Mouse (Mus musculus) CD4-positive helper T cell, adult 2 months (primary cell): Measurements from ENCODE around the gene Cplx3.

Experiments used
- DNase-seq: peaks from one replicate; pipeline ENCODE4 v3.0.0-alpha.2; 2012; ENCODE audit warnings: low read depth, missing footprints, low spot score

Cplx3 gene

DNA sequence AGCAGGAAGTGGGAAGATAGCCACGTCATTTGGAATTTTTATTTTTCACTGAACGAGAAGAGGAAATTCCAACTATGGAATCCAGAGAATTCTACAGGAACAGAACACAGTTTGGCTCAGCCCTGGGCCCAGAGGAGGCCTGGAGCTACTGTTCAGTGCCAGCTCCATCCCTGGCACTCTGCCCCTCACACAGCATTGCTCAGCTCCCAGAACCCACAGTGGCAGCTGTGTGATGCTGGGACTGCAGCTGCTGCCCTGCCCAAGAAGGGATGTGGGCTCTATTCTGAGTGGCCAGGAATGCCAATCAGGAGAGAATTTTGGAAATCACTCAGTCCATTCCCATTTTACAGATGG is 4.8 kb downstream of the Cplx3 start:
- DNase-seq, result no peak

DNA sequence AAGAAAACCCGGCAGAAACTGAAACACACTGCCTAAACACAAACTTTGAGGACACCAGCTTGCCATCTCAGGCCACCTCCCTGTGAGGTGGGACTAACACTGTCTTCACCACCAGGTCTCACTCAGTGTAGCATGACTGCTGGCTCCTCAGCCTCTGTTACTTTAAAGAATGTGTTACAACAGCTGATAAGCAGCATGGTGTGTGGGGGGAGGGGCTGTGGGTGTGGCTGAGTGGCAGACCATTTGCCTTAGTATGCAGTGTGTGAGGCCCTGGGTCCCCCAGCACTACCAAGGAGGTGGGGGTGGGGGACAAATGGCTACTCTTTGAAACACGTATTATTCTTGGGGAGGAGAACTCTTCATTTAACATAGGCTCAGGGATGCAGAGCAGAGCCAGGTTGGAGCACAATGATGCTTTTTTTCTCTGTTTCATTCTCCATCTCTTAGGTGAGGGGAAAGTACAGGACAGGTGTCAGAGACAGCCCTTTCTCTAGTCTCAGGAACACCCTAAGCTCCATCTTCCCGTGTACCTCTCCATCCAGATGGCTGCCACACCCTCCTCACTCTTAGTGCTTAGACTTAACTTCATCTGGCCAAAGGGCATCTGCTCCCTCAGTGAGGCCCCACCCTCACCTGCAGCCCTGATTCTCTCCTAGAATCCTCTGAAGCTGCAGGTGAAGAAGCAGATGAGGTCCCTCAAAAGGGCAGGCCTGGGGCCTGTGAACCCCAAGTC is 5.3 kb downstream of the Cplx3 start:
- no peak for DNase-seq

DNA sequence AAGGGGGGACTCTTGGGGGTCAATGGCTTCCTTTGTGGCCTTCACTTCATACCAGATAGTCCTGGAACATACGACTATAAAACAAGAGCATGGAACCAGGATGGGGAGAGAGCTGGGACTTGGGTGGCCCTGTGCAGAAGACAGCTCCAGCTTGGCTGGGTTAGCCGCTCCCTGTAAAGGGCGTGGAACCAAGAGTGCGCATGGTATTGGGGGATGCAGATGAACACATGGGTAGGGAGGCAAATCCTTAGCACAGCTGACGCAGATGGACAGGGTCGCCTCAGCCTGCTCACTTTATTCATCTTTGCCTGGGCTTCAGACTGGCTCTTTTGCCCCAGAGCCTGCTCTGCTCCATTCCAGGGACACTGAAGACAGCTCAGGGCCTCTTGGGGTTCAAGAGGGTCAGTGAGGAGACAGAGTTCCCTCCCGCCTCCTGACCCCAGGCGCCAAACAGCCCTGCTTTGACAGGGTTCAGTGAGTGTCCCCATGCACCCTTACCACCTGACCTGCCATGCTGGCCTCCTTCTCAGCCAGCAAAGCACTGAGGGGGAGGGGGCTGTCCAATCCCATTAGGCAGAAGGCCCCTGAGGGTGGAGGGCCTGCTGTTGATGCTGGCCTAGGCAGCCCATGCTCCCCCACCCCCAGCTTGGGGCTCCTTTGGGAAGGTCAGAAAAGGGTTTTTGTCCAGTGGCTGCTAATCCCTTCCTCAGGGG is 7.1 kb downstream of the Cplx3 start:
- DNase-seq, result no peak

DNA sequence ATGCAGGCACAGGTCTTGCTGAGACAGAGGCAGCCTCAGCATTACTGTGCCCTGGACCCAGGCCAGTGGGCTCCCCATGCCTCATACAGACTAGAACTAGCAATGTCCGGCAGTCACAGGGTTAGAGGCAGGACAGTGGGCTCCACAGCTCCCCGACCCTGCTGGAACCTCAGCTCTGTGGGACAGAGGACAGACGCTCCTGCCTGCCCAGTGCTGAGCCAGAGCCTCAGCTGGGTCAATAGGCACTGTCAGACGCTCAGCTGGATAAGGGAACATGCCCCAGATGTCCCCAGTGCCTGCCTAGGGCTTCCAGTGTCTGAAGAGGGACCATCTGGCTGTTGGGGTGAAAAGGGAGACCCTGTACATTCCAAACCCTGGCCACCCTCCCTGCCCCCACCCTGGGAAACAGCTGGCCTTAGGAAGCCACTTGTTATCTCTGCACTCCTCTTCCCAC is 8.1 kb downstream of the Cplx3 start:
- no peak for DNase-seq

DNA sequence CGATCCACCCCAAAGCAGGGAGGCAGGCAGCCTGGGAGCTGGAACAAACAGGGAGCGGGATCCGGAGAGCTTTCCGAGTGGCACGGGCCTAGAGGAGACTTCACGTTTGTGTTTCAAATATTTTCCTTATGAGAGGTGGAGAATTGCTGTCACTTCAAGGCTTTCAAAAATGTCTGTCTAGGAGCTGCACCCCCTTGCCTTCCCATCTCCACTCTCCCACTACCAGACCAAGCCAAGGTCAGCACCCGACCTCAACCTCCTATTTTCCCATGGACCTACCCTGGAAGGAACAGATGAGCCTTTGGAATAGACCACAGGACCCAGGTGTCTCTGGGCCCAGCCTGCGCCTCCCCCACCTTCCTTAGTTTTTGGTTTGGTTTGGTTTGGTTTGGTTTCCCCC is 8.8 kb downstream of the Cplx3 start:
- no peak for DNase-seq

DNA sequence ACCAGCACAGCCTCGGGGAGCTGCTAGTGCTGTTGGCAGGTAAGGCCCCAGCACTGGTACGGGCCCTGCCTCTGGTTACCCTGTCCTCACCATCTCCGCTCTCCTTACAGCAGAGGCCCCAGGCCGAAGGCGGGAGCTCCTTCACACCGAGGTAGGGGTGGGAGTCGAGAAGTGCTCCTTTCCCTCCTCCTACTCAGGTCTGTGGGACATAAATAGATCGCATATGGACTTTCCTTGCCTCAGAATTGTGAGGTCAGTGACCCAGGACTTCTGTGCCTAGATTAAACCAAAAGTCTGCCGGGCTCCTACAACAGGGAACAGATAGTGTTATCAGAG is 11.9 kb downstream of the Cplx3 start:
- DNase-seq, result no peak

DNA sequence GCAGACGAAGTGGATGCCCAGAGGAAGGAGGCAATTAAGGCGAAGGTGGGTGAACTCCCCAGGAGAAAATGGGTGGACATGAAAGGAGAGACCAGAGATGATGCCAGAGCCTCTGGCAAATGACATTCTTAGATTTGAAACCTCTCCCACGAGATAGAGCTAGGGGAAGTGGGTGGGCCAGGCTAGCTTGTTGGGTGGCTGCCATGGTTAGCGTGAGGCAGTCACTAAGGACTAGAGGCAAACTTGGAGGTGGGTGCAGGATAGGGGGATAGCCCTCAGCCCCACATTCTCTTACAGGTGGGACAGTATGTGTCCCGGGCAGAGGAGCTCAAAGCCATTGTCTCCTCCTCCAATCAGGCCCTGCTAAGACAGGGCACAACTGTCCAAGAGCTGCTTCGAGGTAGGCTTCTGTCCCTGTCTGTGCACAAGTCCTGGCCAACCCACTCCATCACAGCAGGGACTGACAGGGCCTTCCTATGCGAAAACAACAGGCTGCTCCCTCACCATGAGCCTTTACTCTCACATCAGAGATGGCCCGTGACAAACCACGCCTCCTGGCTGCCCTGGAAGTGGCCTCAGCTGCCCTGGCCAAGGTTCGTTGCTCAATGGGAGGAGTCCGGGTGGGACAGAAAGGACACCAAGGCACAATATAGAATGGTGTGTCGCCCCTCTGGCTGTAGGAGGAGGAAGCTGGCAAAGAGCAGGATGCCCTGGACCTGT is 12.5 kb downstream of the Cplx3 start:
- DNase-seq, result no peak

DNA sequence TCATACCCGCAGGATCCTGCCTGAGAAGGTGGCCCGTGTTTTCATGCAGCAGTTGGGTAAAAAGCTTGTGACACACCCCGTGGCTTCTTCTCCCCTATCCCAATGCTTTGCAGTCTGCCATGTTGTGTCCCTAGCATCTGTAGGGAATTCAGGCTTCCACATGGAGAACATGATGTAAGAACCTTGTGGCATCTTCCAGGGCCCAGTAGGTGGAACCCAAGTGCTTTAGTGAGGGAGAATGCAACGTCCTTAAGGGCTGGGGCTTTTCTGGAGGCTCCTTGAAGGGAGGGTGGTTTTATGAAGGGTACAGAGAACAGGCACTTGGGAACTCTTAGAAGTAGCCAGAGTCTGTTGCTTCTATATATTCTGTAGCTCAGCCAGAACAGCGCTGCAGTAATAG is 15.4 kb downstream of the Cplx3 start:
- DNase-seq, result no peak

DNA sequence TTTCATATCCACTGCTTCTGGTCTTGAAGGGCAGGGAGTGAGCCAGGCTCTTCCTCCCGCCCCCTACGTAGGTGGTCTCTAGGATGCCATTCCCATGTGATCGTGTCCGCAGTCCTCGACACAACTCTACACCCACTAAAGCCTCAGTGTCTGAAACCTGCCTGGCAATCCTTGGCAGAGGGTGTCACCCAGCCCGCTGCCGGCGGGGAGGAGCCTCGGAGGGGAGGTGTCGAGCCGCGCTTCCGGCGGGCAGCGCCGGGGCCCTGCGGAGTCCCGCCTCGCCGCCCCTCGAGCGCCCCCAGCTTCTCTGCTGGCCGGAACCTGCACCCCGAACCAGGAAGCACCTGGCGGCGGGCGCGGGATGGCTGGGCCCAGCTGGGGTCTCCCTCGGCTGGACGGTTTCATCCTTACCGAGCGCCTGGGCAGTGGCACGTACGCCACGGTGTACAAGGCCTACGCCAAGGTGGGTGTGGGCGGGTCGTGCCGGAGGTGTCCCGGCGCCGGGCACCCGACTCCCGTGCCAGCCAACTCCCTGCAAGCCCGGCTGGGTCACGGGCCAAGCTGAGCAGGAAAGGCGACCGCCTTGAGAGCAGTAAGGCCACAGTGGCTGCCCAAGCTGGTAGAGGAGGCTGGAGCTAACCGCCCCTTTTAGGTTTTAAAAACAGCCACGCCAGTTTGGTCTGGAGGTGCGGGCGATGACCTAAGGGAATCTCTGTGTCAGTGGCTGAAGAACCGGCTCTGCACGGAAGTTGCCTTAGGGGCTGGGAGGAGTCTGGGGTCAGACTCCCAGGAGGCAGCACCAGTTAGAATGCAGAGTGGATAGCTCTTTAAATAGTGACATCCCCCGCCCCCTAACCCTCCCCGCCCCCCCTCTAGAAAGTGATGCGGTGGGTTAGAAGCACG is 16.6 kb downstream of the Cplx3 start, which contains the start of gene Ulk3:
Ulk3 (plus strand) TSS at position 229 of the 903 bp plus-strand sequence.
- DNase-seq, result peak; percentile 85

DNA sequence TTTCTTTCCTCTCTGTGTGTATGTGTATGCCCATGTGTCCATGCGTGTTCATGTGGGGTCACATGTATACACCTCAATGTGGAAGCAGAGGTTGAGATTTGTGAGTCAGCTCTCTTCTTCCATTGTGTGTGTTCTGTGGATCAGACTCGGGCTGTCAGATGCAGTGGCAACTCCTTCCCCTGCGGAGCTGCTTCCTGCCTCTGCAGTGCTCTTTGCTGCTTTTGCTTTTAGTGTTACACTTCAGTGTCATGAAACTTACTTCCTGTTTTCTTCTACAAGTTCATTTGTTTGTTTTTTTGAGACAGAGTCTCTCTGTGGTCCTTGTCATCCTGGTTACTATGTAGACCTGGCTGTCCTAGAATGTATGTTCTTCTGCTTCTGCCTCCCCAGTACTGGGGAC is 21.1 kb downstream of the Cplx3 start:
- no peak for DNase-seq

DNA sequence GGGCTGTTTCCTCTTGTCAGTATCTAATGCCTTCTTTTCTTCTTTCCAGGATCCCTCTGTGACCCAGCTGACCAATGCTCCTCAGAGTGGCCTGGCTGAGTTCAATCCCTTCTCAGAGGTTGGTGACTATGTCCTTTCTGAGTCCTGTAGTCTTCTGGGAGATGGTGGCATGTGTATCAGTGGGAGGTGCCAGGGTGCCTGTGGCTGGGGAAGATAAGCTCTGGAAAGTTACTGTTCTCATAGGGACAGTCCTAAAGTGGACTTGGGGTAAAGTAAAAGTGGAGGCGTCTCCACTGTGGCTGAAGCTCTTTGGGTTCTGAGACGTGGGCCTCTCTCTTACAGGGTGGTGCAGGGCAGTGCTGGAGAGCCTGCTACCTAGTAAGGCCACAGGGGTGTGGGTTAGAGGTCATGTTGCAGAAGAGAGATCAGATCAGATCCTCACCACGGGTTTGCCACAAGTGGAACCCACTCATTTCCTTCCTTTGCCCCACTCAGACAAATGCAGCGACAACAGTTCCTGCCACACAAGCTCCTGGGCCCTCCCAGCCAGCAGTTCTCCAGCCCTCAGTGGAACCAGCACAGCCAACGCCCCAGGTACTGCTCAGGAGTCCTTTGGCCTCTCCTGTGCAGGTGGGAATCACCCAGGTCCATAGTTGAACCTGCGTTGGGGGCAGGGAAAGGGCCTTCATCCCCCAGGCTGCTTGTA is 28.8 kb downstream of the Cplx3 start:
- DNase-seq, result peak; percentile 61

DNA sequence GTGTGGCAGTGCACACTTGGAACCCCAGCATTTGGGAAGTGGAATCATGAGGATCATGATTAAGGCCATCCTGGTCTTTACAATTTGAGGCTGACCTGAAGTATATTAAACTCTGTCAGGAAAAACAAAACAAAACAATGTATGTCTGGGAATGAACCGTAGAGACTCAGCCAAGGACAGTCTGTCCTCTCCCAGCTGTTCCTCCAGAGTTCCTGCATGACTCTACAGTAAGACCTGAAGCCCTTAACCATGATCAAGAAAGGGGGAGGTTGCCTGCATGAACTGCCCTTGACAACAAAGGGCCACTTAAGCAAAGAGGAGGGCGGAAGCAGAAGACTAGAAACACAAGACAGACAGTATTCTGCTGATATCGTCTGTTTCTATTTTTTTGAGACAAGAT is 30.5 kb downstream of the Cplx3 start:
- DNase-seq, result no peak

DNA sequence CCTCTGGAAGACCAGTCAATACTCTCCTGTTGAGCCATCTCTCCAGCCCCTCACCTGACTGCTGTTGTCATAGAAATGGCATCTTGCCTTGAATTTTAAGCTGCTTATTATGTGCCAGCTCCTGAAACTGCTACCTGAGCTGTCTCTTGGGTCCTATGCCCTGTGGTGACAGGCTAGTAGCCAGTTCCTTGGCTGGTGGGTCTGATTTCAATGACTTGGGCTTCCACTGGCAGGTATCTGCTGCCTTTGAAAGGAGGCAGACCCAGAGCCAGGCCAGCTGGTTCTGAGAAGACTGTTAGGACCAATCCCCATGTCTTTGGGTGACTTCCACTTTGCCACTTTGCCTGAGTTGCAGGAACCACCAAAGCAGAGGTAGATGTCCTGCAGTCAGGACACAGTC is 31.7 kb downstream of the Cplx3 start:
- no peak for DNase-seq

DNA sequence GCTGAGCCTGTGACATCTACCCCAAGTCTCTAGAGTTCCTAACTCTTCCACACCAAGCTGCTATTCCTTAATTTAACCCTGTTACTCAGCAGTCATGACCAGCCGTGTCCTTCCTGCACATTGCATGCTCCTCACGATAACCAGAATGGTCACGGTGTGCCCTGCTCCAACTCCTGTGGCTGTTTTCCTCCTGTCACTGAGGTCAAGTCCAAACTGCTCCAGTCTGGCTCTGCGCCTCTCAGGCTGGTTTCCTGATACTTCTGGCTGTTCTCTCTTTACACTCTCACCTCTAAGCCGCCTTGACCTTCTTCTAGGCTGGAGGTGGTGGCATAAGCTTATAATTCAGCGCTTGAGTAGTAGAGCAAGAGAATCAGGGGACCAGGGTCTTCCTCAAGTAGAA is 37.6 kb downstream of the Cplx3 start:
- DNase-seq, result no peak

DNA sequence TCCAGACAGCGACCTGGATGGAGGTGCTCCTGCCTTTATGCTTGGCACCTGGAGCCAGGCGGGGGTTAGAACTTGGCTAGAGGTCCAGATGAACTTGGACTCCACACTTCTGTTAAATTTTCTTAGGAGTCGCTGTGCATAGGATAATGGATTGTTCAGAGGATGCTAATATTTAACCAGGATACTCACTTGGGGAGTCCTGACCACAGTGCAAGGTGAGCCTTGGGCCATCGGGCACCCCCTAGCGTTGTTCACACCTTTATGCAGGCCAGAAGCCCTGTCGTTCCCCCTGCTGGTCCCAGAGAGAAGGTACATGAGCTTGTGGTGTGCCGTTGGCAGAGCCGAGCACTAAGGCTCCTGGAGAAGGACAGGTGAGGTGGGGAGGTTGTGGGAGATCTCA is 39.2 kb downstream of the Cplx3 start:
- no peak for DNase-seq

DNA sequence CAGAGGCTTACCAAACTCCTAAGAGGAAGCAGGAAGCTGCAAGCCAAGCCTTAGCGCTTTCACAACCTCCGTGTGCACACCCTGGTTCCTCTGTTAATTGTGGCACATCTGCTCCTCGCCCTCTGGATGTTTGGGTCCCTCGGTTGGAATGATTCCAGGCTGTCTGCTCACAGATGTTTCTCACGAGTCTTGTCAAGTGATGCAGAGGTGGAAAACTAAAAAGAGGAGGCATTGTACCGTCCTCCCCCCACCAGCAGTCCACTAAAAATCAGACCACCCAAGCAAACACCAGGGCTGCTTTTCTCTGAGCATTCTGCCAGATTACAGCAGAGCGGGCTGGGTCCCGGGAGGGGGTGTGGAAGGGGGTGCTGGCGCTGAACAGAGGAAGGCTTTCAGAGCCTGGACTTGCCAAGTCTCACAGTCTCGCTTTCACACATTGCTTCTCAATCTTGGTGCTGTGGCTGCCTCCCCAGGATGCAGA is 40.3 kb downstream of the Cplx3 start:
- no peak for DNase-seq

DNA sequence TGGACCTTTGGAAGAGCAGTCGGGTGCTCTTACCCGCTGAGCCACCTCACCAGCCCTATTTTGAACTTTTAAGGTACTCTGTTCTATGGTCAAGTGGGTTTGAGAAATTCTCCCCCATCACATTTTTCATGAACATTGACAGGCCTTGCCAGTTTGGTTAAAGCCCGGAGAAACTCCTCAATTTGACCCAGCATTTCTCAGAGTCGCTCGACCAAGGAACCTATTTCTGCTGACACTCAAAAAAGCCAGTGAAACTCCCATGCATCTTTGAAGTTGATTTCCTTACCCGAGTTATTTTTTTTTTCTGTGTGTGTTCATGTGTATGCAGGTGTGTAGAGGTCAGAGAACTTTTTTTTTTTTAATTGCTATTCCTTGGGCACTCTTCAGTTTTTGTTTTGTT is 41.5 kb downstream of the Cplx3 start:
- no peak for DNase-seq

DNA sequence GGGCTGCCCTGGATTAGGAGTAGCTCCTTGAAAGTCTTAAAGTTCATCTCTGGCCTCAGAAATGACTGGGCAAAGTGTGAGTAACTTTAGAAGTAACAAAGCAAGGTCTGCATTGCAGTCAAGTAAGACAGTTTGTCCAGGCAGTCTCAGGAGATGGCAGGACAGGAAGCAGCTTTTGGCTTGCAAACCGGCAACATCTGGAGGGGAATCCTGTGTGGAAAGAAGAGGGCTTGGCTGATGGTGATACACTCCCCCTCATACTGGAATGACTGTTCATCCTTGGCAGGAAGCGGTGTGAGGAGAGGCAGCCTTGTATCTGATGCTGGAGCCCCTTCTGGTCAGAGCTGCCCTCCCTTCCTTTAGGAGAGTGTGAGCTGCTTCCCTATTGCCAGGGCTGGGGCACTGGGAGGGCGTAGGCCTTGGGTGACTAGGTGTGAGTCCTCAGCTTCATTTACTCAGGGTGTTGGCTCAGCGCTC is 43.1 kb downstream of the Cplx3 start:
- DNase-seq, result peak; percentile 21

DNA sequence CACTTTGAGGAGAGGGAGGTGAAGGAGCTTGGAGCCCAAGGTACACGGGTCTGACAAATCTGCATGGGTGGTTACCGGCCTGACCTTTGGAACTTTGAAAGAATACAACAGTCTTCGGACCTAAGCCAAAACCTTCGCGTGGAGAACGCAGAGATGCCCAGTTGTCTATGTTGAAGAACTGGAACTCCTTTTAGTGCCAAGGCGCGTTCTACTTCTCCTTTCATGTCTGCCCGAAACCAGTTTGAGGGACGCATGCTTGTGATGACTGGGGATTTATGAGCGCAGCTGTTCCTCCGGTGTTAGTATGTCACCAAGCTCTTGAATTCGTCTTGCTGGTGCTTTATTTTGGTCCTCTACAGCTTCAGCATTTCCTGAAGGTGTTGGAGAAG is 44.4 kb downstream of the Cplx3 start:
- no peak for DNase-seq

DNA sequence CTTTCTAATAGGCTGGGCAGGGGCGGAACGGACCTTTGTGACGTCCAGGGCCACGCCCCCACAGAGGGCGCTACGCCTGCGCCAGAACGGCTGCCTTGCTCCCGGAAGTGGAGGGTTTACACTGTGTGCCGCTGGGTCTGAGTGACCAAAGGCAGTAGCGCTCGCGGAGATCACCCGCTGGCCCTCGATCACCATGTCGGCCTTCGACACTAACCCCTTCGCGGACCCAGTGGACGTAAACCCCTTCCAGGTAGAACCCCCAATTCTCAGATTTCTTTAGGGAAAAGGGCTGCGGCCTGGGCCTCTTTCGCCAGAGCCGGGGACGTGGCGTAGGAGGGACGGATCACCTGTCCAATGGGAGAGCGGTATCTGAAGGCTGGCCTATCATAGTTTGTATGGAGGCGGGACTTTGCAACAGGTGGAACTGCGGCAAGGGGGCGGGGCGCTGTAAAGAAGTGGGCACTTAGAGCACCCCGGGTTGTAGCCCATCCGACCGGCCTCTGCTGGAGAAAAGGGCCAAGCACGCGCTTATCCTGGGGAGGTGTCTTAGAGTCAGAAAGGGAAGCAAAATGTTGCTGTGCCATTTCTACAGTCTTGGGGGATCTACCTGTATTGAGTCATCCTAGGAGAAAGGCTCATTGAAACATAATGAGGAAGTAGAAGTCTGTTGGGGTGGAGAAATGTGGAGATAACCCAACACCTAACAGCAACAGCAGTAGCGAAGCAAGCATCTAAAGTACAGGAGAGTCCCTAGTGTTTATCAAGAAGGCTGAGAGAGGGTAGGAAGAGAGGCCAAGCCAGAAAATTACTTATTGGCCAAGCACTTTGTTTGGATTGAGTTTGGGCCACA is 45.0 kb downstream of the Cplx3 start, which contains the start of gene Scamp2:
Scamp2 (plus strand) TSS at position 83 of the 850 bp plus-strand sequence.
- DNase-seq, result peak; percentile 93
